Comparison of ENCODE assay signal across 25 mouse cellular contexts in genomic region chr7:141840354-141840753, GRCm38 (mm10). TPM values are rescaled to one million over a fixed set of nuclear protein-coding genes. Genes with fewer than 3 reads are reported as not detected.
"Had no signal": no experiment of that assay in that cellular context is flagged by ENCODE, and none has a peak within 500 bp of the region (broad histone marks: within the 10 kb centered on the region; RNA-seq: fewer than 3 reads in every experiment).

No protein-coding gene starts in this region.

- DNase-seq: left cerebral cortex, postnatal 4 days; liver, postnatal 0 days; lung, embryonic 14.5 days; retina, postnatal 1 day; thymus, adult 18-20 months; thymus, postnatal 36 days had no signal

- H3K9ac ChIP-seq: limb, embryonic 12.5 days; limb, embryonic 15.5 days; liver, embryonic 14.5 days; liver, postnatal 0 days; lung, embryonic 14.5 days; midbrain, embryonic 12.5 days; midbrain, embryonic 15.5 days; neural tube, embryonic 13.5 days had no signal

- H3K4me3 ChIP-seq: limb, embryonic 12.5 days; limb, embryonic 15.5 days; midbrain, embryonic 12.5 days; midbrain, embryonic 15.5 days; neural tube, embryonic 13.5 days had no signal

- H3K9me3 ChIP-seq: limb, embryonic 12.5 days; limb, embryonic 15.5 days; midbrain, embryonic 12.5 days; midbrain, embryonic 15.5 days; neural tube, embryonic 13.5 days had no signal

- H3K27ac ChIP-seq: limb, embryonic 12.5 days; limb, embryonic 15.5 days; liver, embryonic 14.5 days; macrophage; midbrain, embryonic 12.5 days; midbrain, embryonic 15.5 days; neural tube, embryonic 13.5 days had no signal

- ATAC-seq: intestine, postnatal 0 days; liver, postnatal 0 days; lung, postnatal 0 days; midbrain, embryonic 15.5 days had no signal

- H3K4me2 ChIP-seq: limb, embryonic 12.5 days; limb, embryonic 15.5 days; liver, embryonic 11.5 days; lung, embryonic 14.5 days; midbrain, embryonic 12.5 days; midbrain, embryonic 15.5 days; neural tube, embryonic 13.5 days had no signal

- H3K4me1 ChIP-seq: limb, embryonic 12.5 days; limb, embryonic 15.5 days; midbrain, embryonic 12.5 days; midbrain, embryonic 15.5 days; neural tube, embryonic 13.5 days had no signal

- H3K27me3 ChIP-seq: limb, embryonic 12.5 days; midbrain, embryonic 12.5 days; midbrain, embryonic 15.5 days; neural tube, embryonic 13.5 days had no signal

- H3K36me3 ChIP-seq: limb, embryonic 12.5 days; limb, embryonic 15.5 days; midbrain, embryonic 12.5 days; midbrain, embryonic 15.5 days; neural tube, embryonic 13.5 days had no signal

RNA-seq across cellular contexts. Expression of gene Muc5b, which starts 1.5 kb away (rescaled TPM):
- total RNA-seq: layer of hippocampus, adult 8-10 months; layer of hippocampus, postnatal 10 days; left cerebral cortex, adult 8-10 months; left cerebral cortex, postnatal 14 days; left cerebral cortex, postnatal 4 days; megakaryocyte, adult 5-6 weeks; neutrophil, adult 5-6 weeks had no signal
- polyA plus RNA-seq: liver, embryonic 11.5 days; liver, embryonic 14.5 days; liver, postnatal 0 days; macrophage; small intestine, adult 2 months; urinary bladder, adult 2 months had no signal

RNA-seq across cellular contexts. Expression of gene Muc5ac, which starts 51.6 kb away (rescaled TPM):
- total RNA-seq: layer of hippocampus, postnatal 10 days; left cerebral cortex, postnatal 14 days; left cerebral cortex, postnatal 4 days; neutrophil, adult 5-6 weeks had no signal
- polyA plus RNA-seq: intestine, embryonic 14.5 days; intestine, postnatal 0 days; limb, embryonic 12.5 days; limb, embryonic 15.5 days; liver, embryonic 11.5 days; liver, embryonic 14.5 days; liver, postnatal 0 days; macrophage; midbrain, embryonic 12.5 days; midbrain, embryonic 15.5 days; neural tube, embryonic 13.5 days; urinary bladder, adult 2 months had no signal
